Mouse (Mus musculus) heart, embryonic 11.5 days (tissue): ENCODE measurements at regions not wholly inside any gene's neighbourhood (a gene's known extent, or its start where the extent isn't known, plus 50 kb on each side); places are given as distances from the start of the nearest gene placed in this dataset.
"Not testable (repeated sequence)": the region's sequence is repeated elsewhere in the genome, so short reads cannot be mapped to it uniquely, and the experiment has no call there.

ENCODE experiments used
- ATAC-seq: fragments of 200-750 bp; cut with Nextera tagmentation; replicated peaks from 2 replicates; pipeline ENCODE4 v1.8.0; 2017; ENCODE audit warnings: moderate library complexity; ENCODE audit not compliant: insufficient number of reproducible peaks, low FRiP score, low TSS enrichment
- H3K27ac ChIP-seq: fragments of 300-500 bp; sonication (generic); 2 replicates; pipeline ENCODE4 v1.5.1; 2014; ENCODE audit warnings: mild to moderate bottlenecking, low read depth, low read length
- H3K27me3 ChIP-seq: fragments of 300-500 bp; sonication (generic); 2 replicates; pipeline ENCODE4 v1.6.1; 2014; ENCODE audit warnings: mild to moderate bottlenecking, low read length, mixed read lengths; ENCODE audit not compliant: control insufficient read depth, insufficient read depth
- H3K36me3 ChIP-seq: fragments of 300-500 bp; sonication (generic); 2 replicates; pipeline ENCODE4 v1.6.1; 2014; ENCODE audit warnings: mild to moderate bottlenecking, low read length, moderate library complexity, mixed read lengths; ENCODE audit not compliant: control insufficient read depth, insufficient read depth
- H3K4me1 ChIP-seq: fragments of 300-500 bp; sonication (generic); 2 replicates; pipeline ENCODE4 v1.6.1; 2014; ENCODE audit warnings: low read length; ENCODE audit not compliant: control insufficient read depth, insufficient read depth
- H3K4me2 ChIP-seq: fragments of 300-500 bp; sonication (generic); 2 replicates; pipeline ENCODE4 v1.6.1; 2014; ENCODE audit warnings: mild to moderate bottlenecking, moderate library complexity
- H3K4me3 ChIP-seq: fragments of 300-500 bp; sonication (generic); 2 replicates; pipeline ENCODE4 v1.5.1; 2014; ENCODE audit warnings: low read depth, low read length
- H3K9ac ChIP-seq: fragments of 300-500 bp; sonication (generic); 2 replicates; pipeline ENCODE4 v1.6.1; 2014; ENCODE audit warnings: mild to moderate bottlenecking, low read depth, low read length, moderate library complexity
- H3K9me3 ChIP-seq: fragments of 300-500 bp; sonication (generic); replicated peaks from 2 replicates; pipeline ENCODE4 v1.6.1; 2016; ENCODE audit warnings: low read length; ENCODE audit not compliant: control insufficient read depth
- WGBS: fragments of 180-500 bp; shearing (Covaris S2); extraction: QIAGEN DNeasy Blood & Tissue Kit; methylation state at CpG from one replicate; pipeline ENCODE4 v1.1.7; 2014; ENCODE audit not compliant: insufficient replicate concordance; 5-methylcytosine and 5-hydroxymethylcytosine counted together

DNA sequence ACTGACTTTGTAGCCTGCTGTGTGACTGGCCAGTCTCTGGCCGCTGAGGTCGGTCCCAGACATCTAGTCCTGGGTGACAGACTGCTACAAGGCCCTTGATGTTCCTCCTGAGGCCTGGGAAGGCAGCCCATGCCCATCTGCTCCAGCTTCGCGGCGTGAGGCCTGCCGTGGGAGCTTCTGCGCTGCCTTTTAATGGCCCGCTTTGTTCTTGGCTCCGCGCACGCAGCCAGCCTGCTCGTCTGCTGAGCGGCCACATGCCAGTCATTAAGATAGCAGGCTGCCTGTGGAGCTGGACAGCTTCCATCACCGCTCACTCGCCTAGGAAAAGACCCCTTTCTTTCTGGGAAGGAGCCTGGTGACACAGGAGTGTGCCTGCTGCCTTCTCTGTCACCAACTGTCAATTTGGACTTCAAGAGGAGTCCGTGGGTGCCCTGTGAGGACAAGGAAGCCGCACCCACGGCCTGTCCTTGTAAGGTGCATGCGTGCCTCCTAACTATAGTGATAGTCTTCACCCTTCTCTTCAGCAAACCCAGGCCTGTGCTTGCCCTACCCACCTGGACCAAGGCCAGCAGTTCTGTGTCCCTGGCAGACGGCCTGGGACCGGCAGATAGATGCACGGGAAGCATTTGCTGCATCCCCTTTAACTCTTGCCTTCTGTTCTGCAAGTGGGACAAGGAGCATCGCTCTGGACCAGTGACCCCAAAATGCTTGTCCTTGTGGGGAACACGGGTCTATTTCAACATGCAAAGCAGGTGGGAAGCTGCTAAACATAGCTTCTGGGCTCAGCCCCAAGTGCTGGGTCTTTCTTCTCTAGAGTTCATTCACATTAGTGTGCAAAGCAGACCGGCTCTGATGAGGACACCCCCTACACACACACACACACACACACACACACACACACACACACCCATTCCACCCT is 88.6 kb downstream of the Sik1 start:
- H3K27ac ChIP-seq: peak overlapping the region; percentile 90
- peak; percentile 47; the same call in 1 of the 2 replicates for ATAC-seq
- no peak overlapping the region for H3K4me3 ChIP-seq
- H3K9me3 ChIP-seq: peaks cover 4% of the 10 kb centered on the region; the same call in 1 of the 2 replicates
- H3K36me3 ChIP-seq: no peaks in the 10 kb centered on the region
- 17% methylated on average over 25 of the region's 25 CpGs for WGBS
- peak overlapping the region; percentile 38 for H3K4me2 ChIP-seq
- no peaks in the 10 kb centered on the region for H3K27me3 ChIP-seq
- peak overlapping the region; percentile 29; the same call in 1 of the 2 replicates for H3K9ac ChIP-seq
- H3K4me1 ChIP-seq: peaks cover 13% of the 10 kb centered on the region

DNA sequence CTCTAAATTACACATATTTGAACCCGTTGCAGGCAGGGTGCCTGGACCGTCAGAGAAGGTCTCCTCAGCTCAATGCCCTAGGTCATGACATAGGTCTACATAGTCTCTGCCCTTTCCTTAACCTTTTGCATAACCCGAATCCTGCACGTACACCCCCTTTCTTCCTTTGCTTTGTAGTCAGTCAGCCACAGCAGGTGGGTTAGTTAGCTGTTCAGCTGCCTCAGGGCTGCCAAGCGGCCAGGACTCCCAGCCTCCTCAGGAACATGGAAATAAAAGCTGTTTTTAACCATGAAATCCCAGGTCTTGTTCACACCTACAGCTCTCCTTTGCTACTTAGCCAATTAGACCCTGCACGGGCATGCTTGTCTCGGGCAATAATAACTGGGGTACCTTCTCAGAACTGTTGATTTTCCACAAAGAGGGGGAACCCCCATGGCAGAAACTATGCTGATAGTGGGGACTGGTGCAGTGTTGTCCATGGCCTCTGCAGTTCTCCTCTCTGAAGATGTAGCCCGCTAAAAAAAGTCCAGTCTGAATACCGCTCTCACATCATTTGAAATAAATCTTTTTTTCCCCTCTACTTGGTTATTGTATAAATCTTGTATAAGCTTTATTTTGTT is 83.3 kb downstream of the Sik1 start:
- no peak overlapping the region for H3K4me2 ChIP-seq
- peaks cover 17% of the 10 kb centered on the region for H3K4me1 ChIP-seq
- H3K36me3 ChIP-seq: no peaks in the 10 kb centered on the region
- no peak overlapping the region for H3K4me3 ChIP-seq
- H3K9ac ChIP-seq: no peak overlapping the region
- H3K27me3 ChIP-seq: no peaks in the 10 kb centered on the region
- H3K27ac ChIP-seq: no peak overlapping the region
- 76% methylated on average over 9 of the region's 9 CpGs for WGBS
- no peak for ATAC-seq
- H3K9me3 ChIP-seq: peaks cover 4% of the 10 kb centered on the region; the same call in 1 of the 2 replicates

GRCm38 (mm10) chr17:31773882-31774281 is 81.7 kb downstream of the Sik1 start:
- ATAC-seq, H3K27ac ChIP-seq, H3K9ac ChIP-seq, H3K4me3 ChIP-seq, H3K27me3 ChIP-seq, H3K4me2 ChIP-seq, H3K9me3 ChIP-seq, H3K36me3 ChIP-seq: not testable (repeated sequence)
- peaks cover 18% of the 10 kb centered on the region for H3K4me1 ChIP-seq

DNA sequence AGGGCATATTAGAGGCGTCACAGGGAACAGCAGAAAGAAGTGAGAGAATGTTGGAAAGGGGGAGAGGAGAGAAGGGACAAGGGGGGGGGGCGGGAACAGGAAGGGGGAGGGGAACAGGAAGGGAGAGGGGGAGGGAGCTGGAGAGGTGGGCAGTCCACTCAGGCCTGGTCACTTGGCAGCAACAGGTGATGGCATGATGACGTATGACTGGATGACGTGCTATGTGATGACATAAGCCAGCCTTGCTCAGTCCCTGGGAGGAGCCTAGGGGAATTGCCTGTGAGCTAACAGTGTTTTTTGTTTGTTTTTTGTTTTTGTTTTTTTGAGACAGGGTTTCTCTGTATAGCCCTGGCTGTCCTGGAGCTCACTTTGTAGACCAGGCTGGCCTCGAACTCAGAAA is 80.6 kb downstream of the Sik1 start:
- no peak overlapping the region for H3K27ac ChIP-seq
- no peaks in the 10 kb centered on the region for H3K36me3 ChIP-seq
- peaks cover 4% of the 10 kb centered on the region; the same call in 1 of the 2 replicates for H3K9me3 ChIP-seq
- H3K4me1 ChIP-seq: peaks cover 18% of the 10 kb centered on the region
- no peak overlapping the region for H3K4me3 ChIP-seq
- H3K4me2 ChIP-seq: no peak overlapping the region
- no peak for ATAC-seq
- 63% methylated on average over 4 of the region's 5 CpGs for WGBS
- no peaks in the 10 kb centered on the region for H3K27me3 ChIP-seq
- H3K9ac ChIP-seq: no peak overlapping the region

GRCm38 (mm10) chr17:31775966-31776365 is 79.6 kb downstream of the Sik1 start:
- 86% methylated on average over 3 of the region's 3 CpGs for WGBS
- Histone ChIP-seq H3K27ac (no peak overlapping the region), H3K36me3 (no peaks in the 10 kb centered on the region), H3K4me2 (no peak overlapping the region), H3K9me3 (no peaks in the 10 kb centered on the region), H3K4me1 (peaks cover 18% of the 10 kb centered on the region), H3K27me3 (no peaks in the 10 kb centered on the region), H3K4me3 (no peak overlapping the region), H3K9ac (no peak overlapping the region)
- no peak for ATAC-seq

- no peak overlapping the region for H3K4me2 ChIP-seq
- WGBS: 35% methylated on average over 9 of the region's 9 CpGs
- no peaks in the 10 kb centered on the region for H3K27me3 ChIP-seq
- peak; percentile 66; the same call in 1 of the 2 replicates for ATAC-seq
- H3K4me1 ChIP-seq: peaks cover 18% of the 10 kb centered on the region
- no peaks in the 10 kb centered on the region for H3K9me3 ChIP-seq
- peak overlapping the region; percentile 50; the same call in 1 of the 2 replicates for H3K27ac ChIP-seq
- no peak overlapping the region for H3K4me3 ChIP-seq
- H3K36me3 ChIP-seq: no peaks in the 10 kb centered on the region
- H3K9ac ChIP-seq: peak overlapping the region; percentile 43; the same call in 1 of the 2 replicates
Observed at GRCm38 (mm10) chr17:31776949-31777607, 78.5 kb downstream of the Sik1 start.

DNA sequence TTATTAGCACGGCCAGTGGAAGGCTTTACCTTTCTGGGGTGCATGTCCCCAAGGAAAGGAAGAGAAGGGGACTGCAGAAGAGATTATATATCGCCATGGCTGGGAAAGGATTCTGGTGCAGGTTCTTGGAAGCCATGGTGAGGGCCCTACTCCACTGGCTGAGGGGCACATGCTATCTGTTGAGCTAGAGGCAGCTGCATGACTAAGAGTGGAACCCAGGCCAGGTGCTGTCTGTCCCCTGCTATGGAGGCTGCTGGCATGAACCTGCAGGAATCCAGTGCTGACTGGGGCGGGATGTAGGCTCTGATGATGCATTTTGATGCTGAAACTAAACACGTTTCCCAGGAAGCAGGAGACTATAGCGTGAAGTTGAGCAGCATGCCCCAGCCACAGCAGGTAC is 77.9 kb downstream of the Sik1 start:
- Histone ChIP-seq H3K4me2 (no peak overlapping the region), H3K27ac (0 out of 2 replicates have a peak overlapping the region, but pooled peaks have one; percentile 50), H3K27me3 (no peaks in the 10 kb centered on the region), H3K4me1 (peaks cover 18% of the 10 kb centered on the region), H3K9me3 (no peaks in the 10 kb centered on the region), H3K4me3 (no peak overlapping the region), H3K9ac (peak overlapping the region; percentile 43; the same call in 1 of the 2 replicates), H3K36me3 (no peaks in the 10 kb centered on the region)
- WGBS: 68% methylated on average over 5 of the region's 5 CpGs
- no peak for ATAC-seq

DNA sequence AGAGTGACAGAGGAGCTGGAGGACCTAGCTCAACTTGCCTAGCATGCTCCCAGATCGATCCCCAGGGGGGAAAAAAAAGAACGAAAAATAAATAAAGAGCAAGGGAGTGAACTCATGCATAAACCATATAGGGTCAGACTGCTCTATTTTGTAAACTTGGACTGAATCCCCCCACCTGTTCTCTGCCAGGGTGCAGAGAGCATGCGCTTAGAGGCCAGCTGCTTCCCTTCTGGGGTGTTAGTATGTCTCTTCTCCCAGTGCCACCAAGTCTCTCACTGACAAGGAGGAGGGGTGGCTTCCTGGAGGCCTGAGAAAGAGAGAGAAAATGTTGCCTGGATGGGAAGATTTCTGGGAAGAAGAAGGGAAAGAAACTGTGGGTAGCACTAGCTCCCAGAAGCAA is 76.1 kb downstream of the Sik1 start:
- Histone ChIP-seq H3K9me3 (no peaks in the 10 kb centered on the region), H3K27me3 (no peaks in the 10 kb centered on the region), H3K9ac (no peak overlapping the region), H3K36me3 (no peaks in the 10 kb centered on the region), H3K4me3 (no peak overlapping the region), H3K4me1 (peaks cover 14% of the 10 kb centered on the region), H3K4me2 (no peak overlapping the region), H3K27ac (no peak overlapping the region)
- WGBS: 76% methylated on average over 3 of the region's 3 CpGs
- ATAC-seq: no peak
